Mouse (Mus musculus): ENCODE results near the gene Dvl1. TPM values are rescaled to one million over a fixed set of nuclear protein-coding genes. Genes with fewer than 3 reads are reported as not detected.
A peak's percentile ranks its signal among the peaks of the same experiment; 100 is the strongest.

Dvl1 gene
- polyA plus RNA-seq, 1 experiment from 2014 or later, result 6.6 TPM

- 82% methylated on average over 4 of the region's 4 CpGs for WGBS
- ATAC-seq (ENCODE audit: insufficient number of reproducible peaks, insufficient read depth, low FRiP score, low read depth), result no peak
- Histone ChIP-seq H3K36me3 (ENCODE audit: control insufficient read depth, insufficient read depth, low read length) (peaks cover 79% of the 10 kb centered on the region), H3K4me2 (replicated peaks; ENCODE audit: low read depth, low read length) (no peak overlapping the region), H3K4me1 (ENCODE audit: control insufficient read depth, insufficient read depth, low read length) (0 out of 2 replicates have a peak, but pooled peaks cover 16% of the 10 kb centered on the region), H3K4me3 (ENCODE audit: low read depth, low read length) (no peak overlapping the region), H3K9ac (replicated peaks; ENCODE audit: low read depth, low read length) (no peak overlapping the region), H3K27ac (ENCODE audit: low read length) (no peak overlapping the region), H3K9me3 (ENCODE audit: control insufficient read depth, low read depth, low read length) (no peaks in the 10 kb centered on the region), H3K27me3 (ENCODE audit: control insufficient read depth, insufficient read depth, low read length) (no peaks in the 10 kb centered on the region)
Measured at GRCm38 (mm10) chr4:155817533-155817932, 29.7 kb upstream of the Dvl1 start.

- Histone ChIP-seq H3K9ac (replicated peaks; ENCODE audit: low read depth, low read length) (no peak overlapping the region), H3K4me1 (ENCODE audit: control insufficient read depth, insufficient read depth, low read length) (no peaks in the 10 kb centered on the region), H3K9me3 (ENCODE audit: control insufficient read depth, low read depth, low read length) (no peaks in the 10 kb centered on the region), H3K27ac (ENCODE audit: low read length) (no peak overlapping the region), H3K27me3 (ENCODE audit: control insufficient read depth, insufficient read depth, low read length) (no peaks in the 10 kb centered on the region), H3K36me3 (ENCODE audit: control insufficient read depth, insufficient read depth, low read length) (peaks cover 94% of the 10 kb centered on the region), H3K4me3 (ENCODE audit: low read depth, low read length) (no peak overlapping the region), H3K4me2 (replicated peaks; ENCODE audit: low read depth, low read length) (no peak overlapping the region)
- no peak for ATAC-seq (ENCODE audit: insufficient number of reproducible peaks, insufficient read depth, low FRiP score, low read depth)
- 72% methylated on average over 7 of the region's 7 CpGs for WGBS
Measured at GRCm38 (mm10) chr4:155821025-155821424, 26.2 kb upstream of the Dvl1 start.

GRCm38 (mm10) chr4:155823443-155823842, 23.8 kb upstream of the Dvl1 start:
- H3K9me3 ChIP-seq (ENCODE audit: control insufficient read depth, low read depth, low read length), result no peaks in the 10 kb centered on the region
- H3K36me3 ChIP-seq (ENCODE audit: control insufficient read depth, insufficient read depth, low read length), result peaks cover 81% of the 10 kb centered on the region
- H3K27me3 ChIP-seq (ENCODE audit: control insufficient read depth, insufficient read depth, low read length), result no peaks in the 10 kb centered on the region
- no peak overlapping the region for H3K27ac ChIP-seq (ENCODE audit: low read length)
- no peak overlapping the region for H3K4me2 ChIP-seq (replicated peaks; ENCODE audit: low read depth, low read length)
- H3K4me3 ChIP-seq (ENCODE audit: low read depth, low read length), result no peak overlapping the region
- H3K4me1 ChIP-seq (ENCODE audit: control insufficient read depth, insufficient read depth, low read length), result no peaks in the 10 kb centered on the region
- no peak for ATAC-seq (ENCODE audit: insufficient number of reproducible peaks, insufficient read depth, low FRiP score, low read depth)
- no peak overlapping the region for H3K9ac ChIP-seq (replicated peaks; ENCODE audit: low read depth, low read length)
- WGBS, result 94% methylated on average over 16 of the region's 16 CpGs

- Histone ChIP-seq H3K27ac (ENCODE audit: low read length) (no peak overlapping the region), H3K4me1 (ENCODE audit: control insufficient read depth, insufficient read depth, low read length) (peaks cover 24% of the 10 kb centered on the region), H3K36me3 (ENCODE audit: control insufficient read depth, insufficient read depth, low read length) (peaks cover 24% of the 10 kb centered on the region), H3K4me2 (replicated peaks; ENCODE audit: low read depth, low read length) (no peak overlapping the region), H3K9ac (replicated peaks; ENCODE audit: low read depth, low read length) (no peak overlapping the region), H3K9me3 (ENCODE audit: control insufficient read depth, low read depth, low read length) (no peaks in the 10 kb centered on the region), H3K27me3 (ENCODE audit: control insufficient read depth, insufficient read depth, low read length) (no peaks in the 10 kb centered on the region), H3K4me3 (ENCODE audit: low read depth, low read length) (no peak overlapping the region)
- ATAC-seq (ENCODE audit: insufficient number of reproducible peaks, insufficient read depth, low FRiP score, low read depth), result no peak
- 89% methylated on average over 4 of the region's 4 CpGs for WGBS
Measured at GRCm38 (mm10) chr4:155829866-155830265, 17.3 kb upstream of the Dvl1 start.

GRCm38 (mm10) chr4:155830596-155830995, 16.6 kb upstream of the Dvl1 start:
- peak overlapping the region; percentile 27 for H3K4me2 ChIP-seq (replicated peaks; ENCODE audit: low read depth, low read length)
- ATAC-seq (ENCODE audit: insufficient number of reproducible peaks, insufficient read depth, low FRiP score, low read depth), result no peak
- H3K27me3 ChIP-seq (ENCODE audit: control insufficient read depth, insufficient read depth, low read length), result no peaks in the 10 kb centered on the region
- 57% methylated on average over 8 of the region's 8 CpGs for WGBS
- H3K9me3 ChIP-seq (ENCODE audit: control insufficient read depth, low read depth, low read length), result no peaks in the 10 kb centered on the region
- H3K4me3 ChIP-seq (ENCODE audit: low read depth, low read length), result peak overlapping the region; percentile 77
- H3K9ac ChIP-seq (replicated peaks; ENCODE audit: low read depth, low read length), result no peak overlapping the region
- peaks cover 24% of the 10 kb centered on the region for H3K4me1 ChIP-seq (ENCODE audit: control insufficient read depth, insufficient read depth, low read length)
- H3K36me3 ChIP-seq (ENCODE audit: control insufficient read depth, insufficient read depth, low read length), result peaks cover 16% of the 10 kb centered on the region
- H3K27ac ChIP-seq (ENCODE audit: low read length), result peak overlapping the region; percentile 33; the same call in 1 of the 2 replicates

- H3K4me3 ChIP-seq (ENCODE audit: low read depth, low read length), result peak within 1 kb of the TSS; percentile 77
- H3K4me1 ChIP-seq (ENCODE audit: control insufficient read depth, insufficient read depth, low read length), result peaks cover 24% of the 10 kb centered on the region
- peak within 1 kb of the TSS; percentile 87 for H3K27ac ChIP-seq (ENCODE audit: low read length)
- no peaks in the 10 kb centered on the region for H3K27me3 ChIP-seq (ENCODE audit: control insufficient read depth, insufficient read depth, low read length)
- ATAC-seq (ENCODE audit: insufficient number of reproducible peaks, insufficient read depth, low FRiP score, low read depth), result peak; percentile 96
- no peaks in the 10 kb centered on the region for H3K9me3 ChIP-seq (ENCODE audit: control insufficient read depth, low read depth, low read length)
- peaks cover 15% of the 10 kb centered on the region for H3K36me3 ChIP-seq (ENCODE audit: control insufficient read depth, insufficient read depth, low read length)
- peak within 1 kb of the TSS; percentile 97 for H3K4me2 ChIP-seq (replicated peaks; ENCODE audit: low read depth, low read length)
- under 1% methylated on average over 49 of the region's 49 CpGs for WGBS
- peak within 1 kb of the TSS; percentile 72 for H3K9ac ChIP-seq (replicated peaks; ENCODE audit: low read depth, low read length)
Measured at GRCm38 (mm10) chr4:155831205-155831766, 15.9 kb upstream of the Dvl1 start, which contains the start of gene Aurkaip1. Gene Aurkaip1, plus strand, starts transcription at chr4:155831272.

GRCm38 (mm10) chr4:155831831-155832230, 15.4 kb upstream of the Dvl1 start:
- Histone ChIP-seq H3K4me1 (ENCODE audit: control insufficient read depth, insufficient read depth, low read length) (peaks cover 24% of the 10 kb centered on the region), H3K9me3 (ENCODE audit: control insufficient read depth, low read depth, low read length) (no peaks in the 10 kb centered on the region), H3K4me2 (replicated peaks; ENCODE audit: low read depth, low read length) (peak overlapping the region; percentile 97), H3K36me3 (ENCODE audit: control insufficient read depth, insufficient read depth, low read length) (peaks cover 14% of the 10 kb centered on the region), H3K4me3 (ENCODE audit: low read depth, low read length) (peak overlapping the region; percentile 77), H3K27ac (ENCODE audit: low read length) (peak overlapping the region; percentile 87), H3K9ac (replicated peaks; ENCODE audit: low read depth, low read length) (peak overlapping the region; percentile 72), H3K27me3 (ENCODE audit: control insufficient read depth, insufficient read depth, low read length) (no peaks in the 10 kb centered on the region)
- ATAC-seq (ENCODE audit: insufficient number of reproducible peaks, insufficient read depth, low FRiP score, low read depth), result peak; percentile 1; the same call in 1 of the 2 replicates
- 1% methylated on average over 25 of the region's 25 CpGs for WGBS

GRCm38 (mm10) chr4:155832321-155832720, 14.9 kb upstream of the Dvl1 start:
- Histone ChIP-seq H3K9ac (replicated peaks; ENCODE audit: low read depth, low read length) (peak overlapping the region; percentile 72), H3K4me1 (ENCODE audit: control insufficient read depth, insufficient read depth, low read length) (peaks cover 24% of the 10 kb centered on the region), H3K4me2 (replicated peaks; ENCODE audit: low read depth, low read length) (peak overlapping the region; percentile 97), H3K4me3 (ENCODE audit: low read depth, low read length) (peak overlapping the region; percentile 77), H3K27me3 (ENCODE audit: control insufficient read depth, insufficient read depth, low read length) (no peaks in the 10 kb centered on the region), H3K27ac (ENCODE audit: low read length) (peak overlapping the region; percentile 87), H3K36me3 (ENCODE audit: control insufficient read depth, insufficient read depth, low read length) (peaks cover 9% of the 10 kb centered on the region), H3K9me3 (ENCODE audit: control insufficient read depth, low read depth, low read length) (no peaks in the 10 kb centered on the region)
- no peak for ATAC-seq (ENCODE audit: insufficient number of reproducible peaks, insufficient read depth, low FRiP score, low read depth)
- 56% methylated on average over 10 of the region's 10 CpGs for WGBS

- H3K9me3 ChIP-seq (ENCODE audit: control insufficient read depth, low read depth, low read length), result no peaks in the 10 kb centered on the region
- H3K4me1 ChIP-seq (ENCODE audit: control insufficient read depth, insufficient read depth, low read length), result peaks cover 29% of the 10 kb centered on the region
- no peak overlapping the region for H3K9ac ChIP-seq (replicated peaks; ENCODE audit: low read depth, low read length)
- 85% methylated on average over 4 of the region's 4 CpGs for WGBS
- peaks cover 5% of the 10 kb centered on the region for H3K36me3 ChIP-seq (ENCODE audit: control insufficient read depth, insufficient read depth, low read length)
- no peak overlapping the region for H3K4me2 ChIP-seq (replicated peaks; ENCODE audit: low read depth, low read length)
- no peak overlapping the region for H3K27ac ChIP-seq (ENCODE audit: low read length)
- no peak overlapping the region for H3K4me3 ChIP-seq (ENCODE audit: low read depth, low read length)
- ATAC-seq (ENCODE audit: insufficient number of reproducible peaks, insufficient read depth, low FRiP score, low read depth), result no peak
- no peaks in the 10 kb centered on the region for H3K27me3 ChIP-seq (ENCODE audit: control insufficient read depth, insufficient read depth, low read length)
Measured at GRCm38 (mm10) chr4:155833234-155833633, 14.0 kb upstream of the Dvl1 start.
